Mouse (Mus musculus) C2C12 (cell line): Measurements from ENCODE around the gene Wasf2.

Experiments used
- CEBPB ChIP-seq: IDR thresholded peaks from one replicate; pipeline ENCODE4 v1.6.1; 2011; ENCODE audit warnings: low read depth, mild to moderate bottlenecking, control low read depth, moderate library complexity
- CTCF ChIP-seq: IDR thresholded peaks from one replicate; pipeline ENCODE4 v1.5.1; 2011; ENCODE audit not compliant: control insufficient read depth, insufficient read depth, insufficient read length
- FOSL1 ChIP-seq: IDR thresholded peaks from one replicate; pipeline ENCODE4 v1.8.0; 2011; ENCODE audit warnings: mild to moderate bottlenecking, low read length; ENCODE audit not compliant: poor library complexity, insufficient read depth, severe bottlenecking
- MAX ChIP-seq: IDR thresholded peaks from one replicate; pipeline ENCODE4 v1.6.1; 2011; ENCODE audit warnings: mild to moderate bottlenecking, control low read depth
- MYOD1 ChIP-seq: IDR thresholded peaks from one replicate; pipeline ENCODE4 v1.6.1; 2011; ENCODE audit warnings: low read depth; ENCODE audit not compliant: control insufficient read depth, insufficient read length
- MYOG ChIP-seq: IDR thresholded peaks from one replicate; pipeline ENCODE4 v1.6.1; 2011; ENCODE audit not compliant: control insufficient read depth, insufficient read length; ENCODE audit errors: extremely low read depth
- USF1 ChIP-seq: IDR thresholded peaks from one replicate; pipeline ENCODE4 v1.6.1; 2011; ENCODE audit warnings: low read depth, mild to moderate bottlenecking, control low read depth, moderate library complexity

DNA sequence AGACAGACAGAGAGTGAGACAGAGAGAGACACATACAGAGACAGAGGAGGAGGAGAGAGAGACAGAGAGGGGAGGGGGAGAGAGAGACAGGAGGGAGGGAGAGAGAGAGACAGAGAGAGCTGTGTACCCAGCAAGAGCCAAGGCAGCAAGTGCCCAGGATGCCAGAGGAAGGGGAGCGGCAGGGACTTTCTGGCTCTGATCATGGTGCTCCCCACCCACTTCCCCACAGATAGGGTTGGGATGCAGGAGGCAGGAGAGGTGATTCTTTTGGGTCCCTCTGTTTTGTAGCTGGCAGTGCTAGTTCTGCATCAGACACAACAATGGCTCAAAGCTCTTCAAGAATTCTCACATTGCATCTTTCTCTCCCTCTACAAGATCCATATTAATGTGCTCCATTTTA is 8.9 kb upstream of the Wasf2 start:
- no peak for TF ChIP-seq FOSL1
- TF ChIP-seq CTCF: no peak
- TF ChIP-seq USF1: no peak
- no peak for TF ChIP-seq CEBPB
- TF ChIP-seq MYOG: no peak
- no peak for TF ChIP-seq MAX
- no peak for TF ChIP-seq MYOD1
